ENCODE assay signal across 8 mouse cellular contexts in the genomic region with DNA sequence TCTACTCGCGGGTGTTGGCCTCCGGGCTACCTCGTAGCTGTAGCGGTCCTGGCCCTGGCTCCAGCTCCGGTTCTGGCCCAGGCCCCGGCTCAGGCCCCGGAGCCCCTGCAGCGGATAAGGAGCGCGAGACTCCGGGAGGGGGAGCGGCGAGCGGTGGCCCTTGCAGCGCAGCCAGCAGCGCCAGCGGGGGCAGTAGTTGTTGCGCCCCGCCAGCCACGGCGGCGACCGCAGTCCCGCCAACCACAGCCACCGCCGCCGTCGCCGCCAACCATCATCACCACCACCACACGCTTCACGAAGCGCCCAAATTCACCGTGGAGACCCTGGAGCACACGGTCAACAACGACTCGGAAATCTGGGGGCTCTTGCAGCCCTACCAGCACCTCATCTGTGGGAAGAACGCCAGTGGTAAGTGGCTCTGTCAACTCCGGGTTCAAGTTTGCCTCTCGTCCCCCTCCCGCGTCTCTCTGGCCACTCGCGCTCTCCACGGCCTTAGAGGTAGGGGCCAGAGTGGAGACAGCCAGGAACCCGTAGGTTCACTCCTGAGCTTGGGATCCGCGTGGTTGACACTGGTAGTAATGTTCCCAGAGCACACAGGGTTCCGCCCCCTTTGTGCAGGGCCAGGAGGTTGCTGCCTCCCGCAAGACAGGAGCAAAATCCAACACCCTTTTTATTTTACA. TPM values are rescaled to one million over a fixed set of nuclear protein-coding genes. Genes with fewer than 3 reads are reported as not detected.
A peak's percentile ranks its signal among the peaks of the same experiment; 100 is the strongest.
DNase-seq lines count a peak whose midpoint lies in the region; ATAC-seq and TF ChIP-seq lines count a peak whose summit lies in the region.

No protein-coding gene starts in this region.

- H3K36me3 ChIP-seq in heart, embryonic 10.5 days: no peaks in the 10 kb centered on the region
- no peaks in the 10 kb centered on the region for H3K36me3 ChIP-seq in hindbrain, embryonic 16.5 days (ENCODE audit: control insufficient read depth, insufficient read depth, low read length)
- H3K36me3 ChIP-seq in liver, embryonic 14.5 days (replicated peaks; ENCODE audit: control insufficient read depth, insufficient read depth, low read depth): no peaks in the 10 kb centered on the region

- DNase-seq in heart, embryonic 10.5 days (ENCODE audit: low spot score): no peak
- no peak for DNase-seq in heart, postnatal 25 days (ENCODE audit: low spot score)
- DNase-seq in ZHBTc4 (ENCODE audit: low read depth, low spot score): peak; percentile 73
- DNase-seq in liver, embryonic 14.5 days (ENCODE audit: low read depth in 3 of 3, low spot score in 3 of 3): no peak
- DNase-seq in right cerebral cortex, postnatal 14 days: peak; percentile 16
- no peak for DNase-seq in layer of hippocampus, adult 9-10 months (ENCODE audit: low spot score)

- H3K9me3 ChIP-seq in heart, embryonic 10.5 days: no peaks in the 10 kb centered on the region
- no peaks in the 10 kb centered on the region for H3K9me3 ChIP-seq in hindbrain, embryonic 16.5 days (ENCODE audit: control insufficient read depth, low read length)
- H3K9me3 ChIP-seq in liver, embryonic 14.5 days (ENCODE audit: control insufficient read depth, low read length): no peaks in the 10 kb centered on the region

- peak overlapping the region; percentile 71 for H3K9ac ChIP-seq in hindbrain, embryonic 16.5 days (ENCODE audit: low read depth, low read length)
- H3K9ac ChIP-seq in liver, embryonic 14.5 days (replicated peaks): no peak overlapping the region

- no peak for TF ChIP-seq POLR2A in embryonic fibroblast, embryonic 13.5 days (IDR thresholded peaks at IDR 0.05; ENCODE audit: low read depth, low read length)

- intact Hi-C loops in heart, postnatal 25 days (cut with DNase I): no loop called here

- peak overlapping the region; percentile 73 for H3K4me2 ChIP-seq in hindbrain, embryonic 16.5 days (ENCODE audit: low read length)
- H3K4me2 ChIP-seq in liver, embryonic 14.5 days (ENCODE audit: low read depth): peak overlapping the region; percentile 63

- TF ChIP-seq EP300 in liver, embryonic 14.5 days (IDR thresholded peaks at IDR 0.05; ENCODE audit: low read depth): no peak

- no peak for TF ChIP-seq CTCF in embryonic fibroblast, embryonic 13.5 days (IDR thresholded peaks at IDR 0.05; ENCODE audit: borderline replicate concordance, insufficient read depth, low read length)
- TF ChIP-seq CTCF in liver, embryonic 14.5 days (IDR thresholded peaks at IDR 0.05; ENCODE audit: low read depth): no peak

- peak overlapping the region; percentile 78 for H3K4me3 ChIP-seq in heart, embryonic 10.5 days
- peak overlapping the region; percentile 56 for H3K4me3 ChIP-seq in embryonic fibroblast, embryonic 13.5 days (ENCODE audit: insufficient read depth, low read length)
- H3K4me3 ChIP-seq in hindbrain, embryonic 16.5 days (ENCODE audit: low read length): peak overlapping the region; percentile 72
- H3K4me3 ChIP-seq in liver, embryonic 14.5 days (ENCODE audit: insufficient read depth in 1 of 2, low read depth in 2 of 2, low read length in 2 of 2): peak overlapping the region; percentile 1 to 43; a peak in 2 of 4 replicates

- H3K27me3 ChIP-seq in heart, embryonic 10.5 days (ENCODE audit: insufficient read depth, poor library complexity, severe bottlenecking): peaks cover 50% of the 10 kb centered on the region
- no peaks in the 10 kb centered on the region for H3K27me3 ChIP-seq in hindbrain, embryonic 16.5 days (replicated peaks; ENCODE audit: control insufficient read depth, insufficient read depth, low read length)
- H3K27me3 ChIP-seq in liver, embryonic 14.5 days (ENCODE audit: control insufficient read depth, insufficient read depth, low read length): peaks cover 28% of the 10 kb centered on the region

- WGBS in heart, embryonic 10.5 days: 1% methylated on average over 50 of the region's 50 CpGs
- WGBS in hindbrain, embryonic 16.5 days: under 1% methylated on average over 42 of the region's 50 CpGs
- 2% methylated on average over 50 of the region's 50 CpGs for WGBS in liver, embryonic 14.5 days (ENCODE audit: insufficient replicate concordance)

- peaks cover 28% of the 10 kb centered on the region for H3K4me1 ChIP-seq in heart, embryonic 10.5 days
- no peaks in the 10 kb centered on the region for H3K4me1 ChIP-seq in embryonic fibroblast, embryonic 13.5 days (ENCODE audit: control insufficient read depth, insufficient read depth, low read length)
- peaks cover 22% of the 10 kb centered on the region for H3K4me1 ChIP-seq in hindbrain, embryonic 16.5 days (ENCODE audit: control insufficient read depth, insufficient read depth, low read depth, low read length)
- H3K4me1 ChIP-seq in liver, embryonic 14.5 days (replicated peaks; ENCODE audit: control insufficient read depth in 2 of 2, insufficient read depth in 2 of 2, low read length in 1 of 2): no peaks in the 10 kb centered on the region

- H3K27ac ChIP-seq in heart, embryonic 10.5 days: peak overlapping the region; percentile 72
- H3K27ac ChIP-seq in embryonic fibroblast, embryonic 13.5 days (ENCODE audit: insufficient read depth, low read length): no peak overlapping the region
- peak overlapping the region; percentile 79; the same call in 1 of the 2 replicates for H3K27ac ChIP-seq in hindbrain, embryonic 16.5 days (ENCODE audit: low read depth, low read length)
- no peak overlapping the region for H3K27ac ChIP-seq in liver, embryonic 14.5 days

- 0 out of 2 replicates have a peak, but pooled peaks have one; percentile 2 for ATAC-seq in hindbrain, embryonic 16.5 days
- no peak for ATAC-seq in liver, embryonic 14.5 days (ENCODE audit: insufficient read depth)

RNA-seq across cellular contexts. Expression of gene Btbd11, which starts 1.6 kb away (rescaled TPM):
- 0.96 and 1.5 TPM in 2 replicates for polyA plus RNA-seq in heart, embryonic 10.5 days (2016; fragmentation: Nextera tagmentation; extraction: Ambion mirVana)
- 1 to 10 TPM; 1.4 to 1.7 TPM for total RNA-seq in heart, postnatal 25 days (2021)
- 5.2 and 6.9 TPM in 2 replicates for polyA plus RNA-seq in embryonic fibroblast, embryonic 13.5 days (2011; ENCODE audit: insufficient read length, low read depth, missing spikeins)
- 25.4 and 25.7 TPM in 2 replicates for polyA plus RNA-seq in hindbrain, embryonic 16.5 days (2015; fragmentation: Nextera tagmentation; extraction: Ambion mirVana)
- 0.22 and 0.26 TPM in 2 replicates for polyA plus RNA-seq in liver, embryonic 14.5 days (2012; rRNA removed)
- polyA plus RNA-seq in liver, embryonic 14.5 days (2014; fragmentation: Nextera tagmentation; extraction: Ambion mirVana): 0.32 and 0.54 TPM in 2 replicates

Comparison
In these comparisons a context has a peak if more than half of its experiments do, and no peak if none do; other contexts are left out.
1. DNase-seq: peak in ZHBTc4 (single experiment) and right cerebral cortex, postnatal 14 days (single experiment); none in heart, embryonic 10.5 days (single experiment), heart, postnatal 25 days (single experiment), liver, embryonic 14.5 days (0 of 3) and layer of hippocampus, adult 9-10 months (single experiment).
2. H3K27ac ChIP-seq: peak in heart, embryonic 10.5 days (single experiment) and hindbrain, embryonic 16.5 days (single experiment); none in embryonic fibroblast, embryonic 13.5 days (single experiment) and liver, embryonic 14.5 days (single experiment).
3. H3K4me3 ChIP-seq: peak in every context shown above with its lines; median percentile 78 in heart, embryonic 10.5 days; 72 in hindbrain, embryonic 16.5 days; 56 in embryonic fibroblast, embryonic 13.5 days; 22 in liver, embryonic 14.5 days.